Mouse (Mus musculus) granulocyte monocyte progenitor cell, adult 5-6 weeks (primary cell): Measurements from ENCODE around the gene Cd69. TPM values are rescaled to one million over a fixed set of nuclear protein-coding genes. Genes with fewer than 3 reads are reported as not detected.

Source experiments
- ATAC-seq: replicated peaks from 2 replicates; pipeline ENCODE4 v1.8.0; 2016; ENCODE audit warnings: mild to moderate bottlenecking, moderate TSS enrichment, inconsistent platforms; ENCODE audit not compliant: poor library complexity, severe bottlenecking
- total RNA-seq, 2 experiments: library from RNA; stranded (forward) in 1 of 2; stranded (reverse) in 1 of 2; fragments of 200-712, 200-1000 nt in 1 of 2; fragments of >200 nt in 1 of 2; fragmentation: Nextera tagmentation in 1 of 2; gene quantifications; 2 replicates each; pipeline ENCODE4 v1.2.3; 2014 to 2017

Cd69 gene
- total RNA-seq, 2 experiments from 2014 or later: 69.3 to 163 TPM

DNA sequence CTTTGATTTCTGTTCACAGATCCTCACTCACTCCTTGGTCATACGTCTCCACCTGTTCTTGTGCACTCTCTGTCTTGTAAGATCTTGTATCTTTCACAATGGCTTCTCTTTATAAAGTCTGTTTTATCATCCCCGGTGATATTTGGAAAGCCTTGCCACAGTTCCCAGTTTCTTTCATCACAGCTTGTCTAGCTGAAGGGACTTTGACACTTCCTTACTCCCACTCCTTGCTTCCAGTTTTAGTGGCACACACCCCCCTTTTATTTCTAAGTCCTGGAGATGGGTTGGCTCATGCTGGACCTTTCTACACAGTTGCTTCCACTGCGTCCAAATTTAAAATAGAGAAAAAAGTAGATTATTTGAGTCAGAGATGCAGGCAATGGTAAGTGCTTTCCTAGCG is 20.9 kb downstream of the Cd69 start:
- ATAC-seq: peak; percentile 78

DNA sequence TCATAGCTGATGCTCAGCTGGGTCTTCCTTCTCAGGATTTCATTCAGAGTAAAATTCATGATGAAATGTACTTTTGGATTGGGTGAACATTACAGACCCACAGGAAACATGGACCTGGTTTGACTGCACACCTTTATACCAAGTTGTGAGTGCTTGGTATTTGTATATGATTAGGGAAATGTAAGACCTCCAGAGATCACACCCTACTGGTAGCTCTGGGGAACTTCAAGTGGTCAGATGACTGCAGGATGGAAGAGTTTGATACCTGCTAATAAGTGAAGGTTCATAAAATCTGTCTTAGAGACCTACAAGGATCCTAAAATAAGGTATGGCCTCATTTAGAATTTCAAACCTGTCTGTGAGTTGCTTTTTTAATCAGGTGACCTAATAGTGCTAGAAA is 27.0 kb downstream of the Cd69 start:
- ATAC-seq: peak; percentile 68

DNA sequence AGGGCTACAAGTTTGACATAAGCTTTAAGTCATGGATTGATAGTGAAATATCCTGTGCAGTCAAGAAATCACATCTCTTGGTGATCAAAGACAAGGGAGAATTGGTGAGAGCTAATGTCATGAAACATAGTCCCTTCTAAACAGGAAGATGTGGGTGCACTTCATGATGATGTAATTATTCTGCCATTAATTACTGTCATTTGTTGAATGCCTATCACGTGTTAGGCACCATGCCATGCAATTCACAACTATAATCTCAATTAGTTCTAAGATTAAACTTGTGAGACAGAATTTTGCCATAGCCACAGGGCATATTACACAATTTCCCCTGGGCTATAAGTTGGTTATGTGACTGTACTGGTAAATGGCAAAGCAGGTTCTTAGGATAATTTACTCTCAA is 28.2 kb downstream of the Cd69 start:
- ATAC-seq: peak; percentile 85

DNA sequence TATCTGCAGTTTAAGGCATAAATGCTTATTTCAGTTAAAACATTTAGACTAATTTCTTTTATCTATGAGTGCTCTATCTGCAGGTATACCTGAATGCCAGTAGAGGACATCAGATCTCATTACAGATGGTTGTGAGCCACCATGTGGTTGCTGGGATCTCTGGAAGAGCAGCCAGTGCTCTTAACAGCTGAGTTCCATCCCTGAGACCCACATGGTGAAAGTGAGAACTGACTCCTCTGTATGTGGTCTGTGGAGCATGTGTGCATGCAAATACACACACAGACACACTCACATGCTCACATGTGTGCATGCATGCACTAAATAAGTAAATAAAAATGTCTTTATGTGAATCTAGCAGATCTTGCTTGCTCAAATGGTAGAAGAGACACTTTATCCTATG is 29.4 kb downstream of the Cd69 start:
- ATAC-seq: no peak

DNA sequence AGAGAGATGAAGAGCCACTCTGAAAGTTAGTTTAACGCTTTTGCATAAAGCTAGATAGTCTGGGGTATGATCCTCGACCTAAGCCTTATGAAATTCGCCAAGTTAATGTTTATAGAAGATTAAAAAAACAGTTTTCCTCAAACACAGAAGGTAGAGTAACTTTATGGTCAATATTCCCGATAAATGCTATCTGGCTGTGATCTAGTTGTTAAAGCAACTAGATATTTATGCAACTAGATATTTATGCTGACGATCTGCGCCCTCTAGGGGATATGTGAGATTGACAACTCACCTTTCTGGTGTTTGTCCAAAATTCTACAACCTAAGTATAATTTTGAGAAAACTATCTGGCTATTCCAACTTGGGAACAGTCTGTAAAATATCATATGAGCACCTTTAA is 33.3 kb downstream of the Cd69 start:
- no peak for ATAC-seq

DNA sequence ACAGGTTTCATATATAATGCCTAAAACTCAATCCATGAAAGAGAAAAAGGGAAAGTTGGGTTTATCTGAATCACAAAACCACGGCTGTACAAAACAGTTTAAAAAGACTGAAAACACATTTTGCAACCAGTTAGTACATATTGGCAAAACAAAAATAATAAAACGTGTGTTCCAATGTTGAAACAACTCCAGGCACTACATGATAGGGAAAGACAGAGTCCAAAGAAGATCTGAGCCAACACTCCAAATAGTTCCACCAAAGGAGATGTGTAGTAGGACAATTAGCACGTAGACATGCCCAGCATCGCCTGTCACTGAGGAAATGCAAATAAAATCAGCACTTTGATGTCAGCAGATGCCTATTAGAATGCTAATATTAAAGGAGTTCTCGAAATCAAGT is 33.8 kb downstream of the Cd69 start:
- ATAC-seq: no peak

DNA sequence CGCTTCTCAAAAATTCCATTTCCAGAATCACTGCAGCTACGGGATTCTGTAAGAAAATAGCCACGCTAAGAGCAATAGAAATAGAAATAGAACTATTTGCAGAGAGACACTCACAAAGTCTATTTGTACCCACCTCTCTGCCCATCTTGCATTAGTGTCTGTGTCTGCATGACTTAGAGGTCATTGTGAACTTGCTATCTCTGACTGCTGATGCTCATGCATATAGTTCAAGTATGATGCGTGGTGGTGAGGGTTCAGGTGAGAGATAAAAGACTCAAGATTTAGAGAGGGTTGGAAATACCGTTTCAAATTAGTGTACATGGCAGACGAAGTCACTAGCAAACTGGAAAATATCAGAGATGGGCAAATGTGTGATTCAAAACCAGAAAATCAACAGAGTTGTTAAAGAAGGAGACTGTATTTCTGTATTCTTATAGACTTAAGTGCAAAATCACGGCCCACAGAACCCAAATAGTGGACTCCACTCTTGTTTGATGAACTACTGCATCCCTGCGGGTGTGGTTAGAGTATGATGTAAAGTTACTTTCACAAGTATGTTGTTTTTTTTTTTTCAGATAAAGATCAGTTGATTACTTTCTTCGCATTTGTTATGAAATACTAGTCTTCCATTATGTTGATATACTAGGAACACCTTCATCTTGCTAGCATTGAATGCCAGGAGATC is 35.5 kb downstream of the Cd69 start:
- no peak for ATAC-seq

DNA sequence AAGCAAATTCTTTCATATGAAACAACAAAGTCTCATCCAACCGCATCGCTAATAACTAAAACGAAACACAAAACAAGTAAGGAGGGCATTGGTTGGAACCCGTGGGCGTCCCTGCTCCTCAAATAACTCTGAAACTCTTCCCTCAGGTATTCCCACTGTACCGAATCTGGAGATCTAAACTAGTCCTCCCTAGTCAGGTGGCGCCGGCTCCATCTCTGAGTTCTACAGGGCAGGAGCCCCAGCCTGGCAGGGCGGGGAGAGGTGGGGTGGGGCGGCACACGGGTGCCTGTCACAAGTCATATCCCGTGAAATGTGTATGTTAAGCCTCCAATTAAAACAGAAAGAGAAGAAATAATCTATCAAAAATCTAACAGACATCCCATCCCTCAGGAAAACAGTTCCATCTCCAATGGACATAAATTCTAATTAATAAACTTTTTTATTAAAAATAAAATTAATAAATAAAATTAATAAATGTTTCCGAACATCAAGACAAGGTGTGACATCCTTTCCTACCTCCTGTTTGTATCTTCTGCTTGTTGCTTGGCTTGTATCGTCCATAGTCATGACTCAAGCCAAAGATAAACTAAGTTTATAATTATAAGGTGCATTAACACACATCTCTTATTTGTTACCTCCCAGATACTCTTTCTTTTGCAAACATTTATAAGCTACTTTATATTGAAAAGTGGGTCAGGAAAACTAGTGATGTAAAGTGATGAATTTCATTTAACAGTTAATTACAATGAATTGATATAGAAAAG is 36.8 kb downstream of the Cd69 start:
- ATAC-seq: no peak

DNA sequence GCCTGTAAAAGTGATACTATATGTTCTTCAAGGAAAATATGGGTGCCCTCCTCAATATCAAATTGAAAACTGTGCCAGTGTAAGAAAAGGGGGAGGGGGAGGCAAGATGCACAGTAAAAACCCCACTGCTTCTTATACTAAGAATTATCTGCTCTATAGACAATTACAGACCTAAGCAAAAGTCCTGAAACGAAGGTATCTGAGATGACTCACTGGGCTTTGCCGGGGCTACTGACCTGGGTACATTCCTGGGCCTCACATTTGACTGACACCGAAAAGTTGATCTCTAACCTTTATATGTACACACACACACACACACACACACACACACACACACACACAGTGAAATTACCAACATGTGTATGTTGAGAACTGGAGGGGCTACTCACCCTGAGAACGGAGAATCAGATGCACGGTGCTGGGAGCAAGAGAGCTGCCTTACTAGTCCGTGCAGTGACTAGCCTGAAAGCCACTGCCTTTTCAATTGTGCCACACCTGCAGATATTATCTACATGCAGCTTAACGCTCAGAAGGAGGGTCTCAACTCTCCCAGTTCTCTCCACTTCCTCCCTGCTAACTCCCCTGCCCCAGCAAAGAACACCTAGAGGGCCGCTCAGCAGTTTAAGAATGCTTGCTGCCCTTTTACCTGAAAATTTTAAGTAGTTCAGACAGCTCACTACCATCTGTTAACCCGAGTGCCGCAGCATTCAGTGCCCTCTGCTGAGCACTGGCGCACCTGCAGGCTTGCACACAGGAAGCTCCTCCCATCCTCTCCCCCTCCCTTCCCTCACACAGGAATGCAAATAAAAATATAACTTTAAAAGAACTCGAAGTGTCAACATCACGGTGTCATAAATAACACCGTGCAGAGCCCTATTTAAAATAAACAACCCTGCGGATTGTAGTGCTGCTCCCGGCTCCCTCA is 37.6 kb downstream of the Cd69 start:
- peak; percentile 49 for ATAC-seq

DNA sequence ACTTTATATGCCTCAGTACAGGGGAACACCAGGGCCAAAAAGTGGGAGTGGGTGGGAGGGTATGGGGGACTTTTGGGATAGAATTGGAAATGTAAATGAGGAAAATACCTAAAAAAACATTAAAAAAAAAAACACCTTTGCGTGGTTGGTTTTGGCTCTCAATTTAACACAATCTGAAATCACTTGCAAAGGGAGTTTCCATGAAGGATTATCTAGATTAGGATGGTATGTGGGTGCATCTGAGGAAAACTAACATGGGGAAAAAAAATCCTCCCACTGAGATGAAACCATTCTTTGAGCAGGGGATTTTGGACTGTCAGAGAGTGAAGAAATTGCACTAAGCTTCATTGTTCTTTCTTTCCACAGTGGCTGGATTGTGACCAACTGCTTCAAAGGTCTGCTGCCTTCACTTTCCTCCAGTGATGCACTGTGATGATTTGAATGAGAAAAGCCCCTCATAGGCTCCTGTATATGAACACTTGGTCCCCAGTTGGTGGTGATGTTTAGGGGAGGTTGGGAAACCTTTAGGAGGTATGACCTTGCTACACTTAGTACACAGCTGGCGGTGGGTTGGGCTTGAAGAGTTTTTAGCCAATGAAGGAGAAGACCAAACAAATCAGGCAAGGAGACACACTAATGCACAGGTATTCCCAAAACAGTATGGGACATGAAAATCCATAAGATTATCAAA is 38.4 kb downstream of the Cd69 start:
- ATAC-seq: peak; percentile 16

DNA sequence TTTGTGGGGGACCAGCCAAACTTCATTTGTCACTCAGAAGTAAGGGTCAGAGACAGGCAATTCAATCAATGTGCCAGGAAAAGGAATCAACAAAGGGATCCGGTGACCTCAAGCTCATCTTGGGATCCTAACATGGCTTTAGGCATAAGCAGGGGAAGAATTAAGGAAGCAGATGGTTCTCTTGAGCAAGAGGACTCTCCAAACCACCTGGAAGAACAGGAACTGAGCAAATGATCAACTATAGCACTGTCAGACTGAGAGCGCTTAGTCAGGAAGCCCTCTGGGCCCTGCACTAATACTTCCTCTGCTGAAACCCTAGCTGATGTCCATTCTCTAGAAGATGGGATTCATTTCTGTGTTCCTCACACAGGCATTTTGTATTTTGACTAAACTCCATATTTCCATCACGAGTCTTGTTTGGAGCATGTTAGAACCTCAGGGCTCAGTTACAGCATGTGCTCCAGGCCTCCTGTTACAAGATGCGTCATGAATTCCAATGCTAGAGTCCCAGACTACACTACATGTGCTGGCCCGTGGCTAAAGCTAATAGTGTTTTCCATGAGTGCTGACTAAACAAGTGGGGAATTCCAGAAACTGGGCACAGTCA is 39.3 kb downstream of the Cd69 start:
- ATAC-seq: peak; percentile 61

DNA sequence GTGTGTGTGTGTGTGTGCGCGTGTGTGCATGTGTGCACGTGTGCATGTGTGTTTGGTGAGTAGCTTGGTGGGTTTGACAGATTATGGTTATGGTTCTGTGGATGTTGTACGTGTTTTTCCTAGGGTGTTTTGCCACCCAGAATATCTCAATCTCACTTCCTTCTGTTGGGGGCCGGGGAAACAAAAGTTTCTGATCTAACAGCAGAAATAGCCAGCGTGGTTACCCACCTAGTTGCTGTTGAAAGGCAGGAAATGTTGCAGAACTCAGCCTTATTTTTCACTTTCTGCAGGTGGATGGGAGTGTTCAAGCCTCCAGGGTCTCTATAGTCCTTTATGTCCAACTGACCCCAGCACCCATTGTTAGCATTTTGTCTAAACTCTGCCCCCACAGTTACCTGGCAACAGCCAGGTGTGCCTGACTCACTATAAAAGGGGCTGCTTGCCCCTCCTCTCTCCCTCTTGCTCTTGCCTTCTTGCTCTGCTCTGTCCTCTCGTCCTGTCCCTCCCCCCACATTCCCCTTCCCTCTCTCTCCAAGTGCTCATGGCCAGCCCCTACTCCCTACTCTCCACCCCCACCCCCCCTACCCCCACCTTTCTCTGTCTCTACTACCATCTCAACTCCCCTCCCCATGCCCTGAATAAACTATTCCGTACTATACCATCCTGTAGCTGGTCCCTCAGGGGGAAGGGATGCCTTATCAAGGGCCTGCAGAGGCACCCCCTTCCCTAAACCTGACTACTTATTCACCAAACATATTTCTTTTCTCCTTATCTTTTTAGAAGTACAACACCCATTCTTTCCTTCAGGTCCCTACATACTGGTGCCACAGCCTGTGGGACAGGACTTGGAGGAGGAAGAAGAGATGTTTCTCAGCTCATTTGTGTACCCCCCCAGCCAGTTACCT is 40.5 kb downstream of the Cd69 start:
- peak; percentile 26 for ATAC-seq

DNA sequence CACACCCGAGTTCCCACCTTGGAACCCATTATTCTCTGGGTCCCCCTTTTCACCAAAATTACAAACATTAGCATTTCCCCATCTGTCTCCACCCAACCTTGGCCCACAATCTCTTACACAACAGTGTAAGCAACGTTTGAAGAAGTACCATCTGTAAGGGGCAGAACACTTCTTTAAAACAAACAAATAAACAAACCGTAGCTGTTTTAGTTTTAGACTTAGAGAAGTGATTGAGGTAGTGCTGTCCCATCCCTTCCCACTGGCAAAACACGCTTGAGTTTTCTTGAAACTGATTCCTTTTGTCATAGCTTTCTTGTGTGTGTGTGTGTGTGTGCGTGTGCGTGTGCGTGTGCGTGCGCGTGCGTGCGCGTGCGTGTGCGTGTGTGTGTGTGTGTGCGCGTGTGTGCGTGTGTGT is 41.3 kb downstream of the Cd69 start:
- ATAC-seq: peak; percentile 33

DNA sequence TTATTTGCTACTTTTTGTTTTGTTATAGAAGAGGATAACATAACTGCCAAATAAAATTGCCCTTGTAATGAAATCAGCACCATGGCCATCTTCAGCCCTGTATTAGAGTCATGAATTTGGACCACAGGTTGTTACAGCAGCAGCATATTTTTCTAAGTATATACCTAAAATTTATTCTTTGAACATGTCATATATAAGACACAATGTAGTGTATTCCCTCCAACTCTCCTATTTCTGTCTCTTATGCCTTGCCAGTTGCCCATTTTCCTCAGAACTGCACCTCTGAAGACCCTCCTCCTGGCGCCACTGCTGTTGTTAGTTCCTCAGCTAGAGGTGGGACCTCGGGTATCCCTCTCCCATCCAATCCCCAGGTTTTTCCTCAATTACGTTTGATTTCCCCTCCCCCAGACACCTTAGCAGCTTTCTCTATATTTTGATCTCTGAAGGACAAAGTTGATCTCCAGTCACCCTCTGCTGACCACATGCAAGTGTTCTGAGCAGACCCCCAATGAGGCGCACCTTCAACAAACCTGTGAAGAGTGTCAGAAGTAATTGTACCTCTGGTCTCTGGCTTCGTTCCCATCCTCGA is 41.8 kb downstream of the Cd69 start:
- no peak for ATAC-seq

DNA sequence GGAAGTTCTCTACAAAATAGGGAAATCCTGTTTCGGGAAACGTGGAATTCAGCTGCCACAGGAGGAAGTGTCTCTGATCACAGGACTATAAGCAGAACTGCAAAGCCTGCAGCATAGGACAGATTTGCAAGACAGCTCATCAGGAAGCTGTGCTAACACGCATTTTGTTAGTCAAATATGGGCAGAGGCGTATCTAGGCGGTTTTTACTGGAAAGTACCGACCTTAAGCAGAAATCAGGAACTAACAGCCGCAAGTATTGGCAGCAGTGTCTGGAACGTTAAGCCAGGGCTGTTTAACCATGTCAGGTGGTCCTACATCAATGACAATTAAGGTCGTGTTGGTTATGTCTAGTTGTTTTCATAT is 42.4 kb downstream of the Cd69 start:
- ATAC-seq: peak; percentile 45

DNA sequence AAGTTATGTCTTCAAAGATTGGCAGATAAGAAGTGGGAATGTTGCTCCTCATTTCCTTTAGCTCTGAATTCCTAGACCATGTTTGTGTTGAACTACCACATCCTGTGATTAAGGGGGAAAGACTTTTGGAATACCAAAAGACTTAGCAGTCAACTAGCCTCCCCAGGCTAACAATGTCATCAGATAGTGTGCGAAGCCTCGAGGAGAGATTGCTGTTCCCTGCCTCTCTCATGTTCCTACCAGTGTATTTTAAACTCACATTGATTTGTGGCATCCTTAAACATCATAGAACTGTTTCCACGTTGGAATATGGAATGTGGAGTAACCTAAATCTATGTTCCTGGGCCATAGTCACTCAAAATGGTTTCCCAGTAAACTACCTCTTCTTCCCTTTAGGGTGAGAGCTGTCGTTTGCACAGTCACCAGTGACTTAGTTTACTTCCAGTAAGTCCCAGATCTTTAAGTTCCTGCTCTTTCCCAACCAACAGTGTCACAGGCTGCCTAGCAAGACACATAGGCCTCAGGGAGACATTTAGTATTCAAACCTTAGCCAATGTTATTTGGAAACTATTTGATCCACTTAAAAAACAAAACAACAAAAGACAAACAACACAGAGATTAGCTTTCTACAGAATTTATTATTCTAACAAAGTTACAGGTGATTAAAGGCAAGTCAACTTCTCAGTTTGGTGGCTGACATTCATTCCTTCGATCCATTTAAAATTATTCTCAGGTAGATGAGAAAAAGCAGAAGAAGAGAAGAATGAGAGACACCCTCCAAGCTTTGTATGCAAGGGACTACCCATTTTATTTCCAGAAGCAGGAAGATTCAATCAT is 43.0 kb downstream of the Cd69 start:
- no peak for ATAC-seq

DNA sequence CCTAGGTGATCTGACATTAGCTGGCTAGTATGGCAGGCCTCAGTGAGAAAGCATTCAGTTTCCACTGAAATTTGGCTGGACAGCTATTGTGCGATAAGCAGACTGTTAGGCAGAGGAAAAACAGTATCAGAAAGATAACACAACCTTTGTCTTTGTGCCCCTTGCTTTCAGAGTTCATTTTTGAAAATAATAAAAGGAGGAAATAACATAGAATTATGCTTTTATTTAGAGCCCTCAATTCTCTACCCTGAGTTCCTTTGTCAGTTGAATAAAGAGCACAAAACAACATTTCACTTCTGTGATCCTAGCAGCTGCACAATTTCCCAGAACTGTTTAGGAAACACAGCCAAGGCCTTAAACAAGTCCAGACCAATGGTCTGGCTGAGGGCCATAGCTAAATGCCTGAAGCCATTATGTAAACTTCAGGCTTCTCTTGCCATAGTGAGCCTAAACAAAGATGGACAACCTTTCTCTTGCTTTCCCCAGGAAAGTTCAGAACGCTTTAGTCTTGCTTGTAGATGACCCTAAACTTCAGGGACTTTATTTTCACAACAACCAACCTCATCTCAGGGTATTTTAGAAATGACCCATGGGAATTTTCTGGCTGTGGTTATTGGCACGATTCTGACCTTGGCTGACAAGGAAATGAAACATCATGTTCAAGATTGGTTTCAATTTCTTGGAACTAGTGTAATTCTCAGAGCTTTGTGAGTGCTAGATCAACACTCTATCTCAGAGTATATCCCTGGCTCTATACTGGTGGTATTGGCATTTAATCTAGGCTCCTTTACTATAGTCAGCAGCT is 45.3 kb downstream of the Cd69 start:
- ATAC-seq: no peak
